Mouse (Mus musculus) liver, embryonic 14.5 days (tissue): Measurements from ENCODE around the gene Akr1c6.

Experiments used
- CTCF ChIP-seq: IDR thresholded peaks from 2 replicates; pipeline ENCODE4 v1.5.1; 2016; ENCODE audit warnings: antibody characterized with exemption, low read depth, control low read depth
- EP300 ChIP-seq: IDR thresholded peaks from 2 replicates; pipeline ENCODE4 v1.6.1; 2016; ENCODE audit warnings: antibody characterized with exemption, low read depth

GRCm38 (mm10) chr13:4385541-4385940 is 48.6 kb upstream of the Akr1c6 start:
- no peak for TF ChIP-seq CTCF
- no peak for TF ChIP-seq EP300
